Mouse (Mus musculus): ENCODE measurements around the gene Csf3. TPM values are rescaled to one million over a fixed set of nuclear protein-coding genes. Genes with fewer than 3 reads are reported as not detected.
A peak's percentile ranks its signal among the peaks of the same experiment; 100 is the strongest.

Gene Csf3
- polyA plus RNA-seq, 1 experiment = 0.22 TPM

- peaks cover 42% of the 10 kb centered on the region for H3K36me3 ChIP-seq (ENCODE audit: control insufficient read depth, insufficient read depth, low read length)
- DNase-seq = no peak
- H3K27me3 ChIP-seq (ENCODE audit: control insufficient read depth, insufficient read depth, low read length) = no peaks in the 10 kb centered on the region
Measured at GRCm38 (mm10) chr11:98695408-98695807, 5.7 kb upstream of the Csf3 start.

GRCm38 (mm10) chr11:98696454-98697216, 4.4 kb upstream of the Csf3 start:
- DNase-seq = no peak
- WGBS = 69% methylated on average over 14 of the region's 14 CpGs

More at GRCm38 (mm10) chr11:98695408-98695807, 5.7 kb upstream of the Csf3 start:
- H3K4me1 ChIP-seq (replicated peaks; ENCODE audit: control insufficient read depth, insufficient read depth, low read length) = peaks cover 13% of the 10 kb centered on the region
- H3K4me3 ChIP-seq (ENCODE audit: control insufficient read depth, insufficient read depth, low read length) = no peak overlapping the region
- WGBS = 92% methylated on average over 14 of the region's 14 CpGs
- no peak overlapping the region for H3K27ac ChIP-seq (ENCODE audit: control insufficient read depth, insufficient read depth, low read length)
- TF ChIP-seq CTCF (IDR thresholded peaks at IDR 0.05; ENCODE audit: borderline replicate concordance, control insufficient read depth, extremely low read depth, insufficient read depth, low read length, poor library complexity) = no peak
- no peak for TF ChIP-seq POLR2A (IDR thresholded peaks at IDR 0.05; ENCODE audit: control insufficient read depth, extremely low read depth, insufficient read depth, low read length, poor library complexity)

GRCm38 (mm10) chr11:98697225-98697624, 3.8 kb upstream of the Csf3 start:
- Histone ChIP-seq H3K27me3 (ENCODE audit: control insufficient read depth, insufficient read depth, low read length) (no peaks in the 10 kb centered on the region), H3K27ac (ENCODE audit: control insufficient read depth, insufficient read depth, low read length) (no peak overlapping the region), H3K36me3 (ENCODE audit: control insufficient read depth, insufficient read depth, low read length) (peaks cover 25% of the 10 kb centered on the region), H3K4me3 (ENCODE audit: control insufficient read depth, insufficient read depth, low read length) (no peak overlapping the region), H3K4me1 (replicated peaks; ENCODE audit: control insufficient read depth, insufficient read depth, low read length) (peaks cover 13% of the 10 kb centered on the region)
- DNase-seq = no peak
- 90% methylated on average over 12 of the region's 12 CpGs for WGBS
- TF ChIP-seq POLR2A (IDR thresholded peaks at IDR 0.05; ENCODE audit: control insufficient read depth, extremely low read depth, insufficient read depth, low read length, poor library complexity) (no peak), CTCF (IDR thresholded peaks at IDR 0.05; ENCODE audit: borderline replicate concordance, control insufficient read depth, extremely low read depth, insufficient read depth, low read length, poor library complexity) (no peak)

More at GRCm38 (mm10) chr11:98696454-98697216, 4.4 kb upstream of the Csf3 start:
- H3K4me3 ChIP-seq (ENCODE audit: control insufficient read depth, insufficient read depth, low read length) = no peak overlapping the region
- no peak overlapping the region for H3K27ac ChIP-seq (ENCODE audit: control insufficient read depth, insufficient read depth, low read length)
- peaks cover 30% of the 10 kb centered on the region for H3K36me3 ChIP-seq (ENCODE audit: control insufficient read depth, insufficient read depth, low read length)
- TF ChIP-seq POLR2A (IDR thresholded peaks at IDR 0.05; ENCODE audit: control insufficient read depth, extremely low read depth, insufficient read depth, low read length, poor library complexity) (no peak), CTCF (IDR thresholded peaks at IDR 0.05; ENCODE audit: borderline replicate concordance, control insufficient read depth, extremely low read depth, insufficient read depth, low read length, poor library complexity) (no peak)
- H3K27me3 ChIP-seq (ENCODE audit: control insufficient read depth, insufficient read depth, low read length) = no peaks in the 10 kb centered on the region
- H3K4me1 ChIP-seq (replicated peaks; ENCODE audit: control insufficient read depth, insufficient read depth, low read length) = peaks cover 13% of the 10 kb centered on the region

- no peak for TF ChIP-seq CTCF (IDR thresholded peaks at IDR 0.05; ENCODE audit: borderline replicate concordance, control insufficient read depth, extremely low read depth, insufficient read depth, low read length, poor library complexity)
- TF ChIP-seq POLR2A (IDR thresholded peaks at IDR 0.05; ENCODE audit: control insufficient read depth, extremely low read depth, insufficient read depth, low read length, poor library complexity) = no peak
- Histone ChIP-seq H3K4me1 (replicated peaks; ENCODE audit: control insufficient read depth, insufficient read depth, low read length) (no peaks in the 10 kb centered on the region), H3K36me3 (ENCODE audit: control insufficient read depth, insufficient read depth, low read length) (peaks cover 21% of the 10 kb centered on the region), H3K27me3 (ENCODE audit: control insufficient read depth, insufficient read depth, low read length) (no peaks in the 10 kb centered on the region), H3K27ac (ENCODE audit: control insufficient read depth, insufficient read depth, low read length) (no peak overlapping the region), H3K4me3 (ENCODE audit: control insufficient read depth, insufficient read depth, low read length) (no peak overlapping the region)
- WGBS = 92% methylated on average over 16 of the region's 16 CpGs
- DNase-seq = no peak
Measured at GRCm38 (mm10) chr11:98698849-98699640, 2.0 kb upstream of the Csf3 start.

DNA sequence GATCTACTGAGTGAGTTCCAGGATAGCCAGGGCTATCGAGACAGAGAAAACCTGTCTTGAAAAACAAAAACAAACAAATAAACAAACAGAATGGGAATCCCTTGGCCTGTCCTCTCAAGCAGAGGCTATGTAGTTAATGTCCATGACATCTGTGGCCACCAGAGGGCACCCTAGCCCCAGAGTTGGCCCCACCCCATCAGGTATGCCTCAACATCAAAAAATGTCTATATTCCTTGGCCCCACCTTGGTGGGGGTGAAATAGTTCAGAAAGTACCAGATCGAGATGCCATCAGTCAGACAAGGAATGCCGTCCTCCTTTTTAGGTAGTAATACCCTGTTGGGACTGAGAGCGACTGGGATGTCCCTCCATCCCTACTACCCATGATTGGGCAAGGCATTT, 1.2 kb upstream of the Csf3 start:
- peak; percentile 73 for DNase-seq
- WGBS = 39% methylated on average over 4 of the region's 4 CpGs
- TF ChIP-seq CTCF (IDR thresholded peaks at IDR 0.05; ENCODE audit: borderline replicate concordance, control insufficient read depth, extremely low read depth, insufficient read depth, low read length, poor library complexity) (peak; percentile 41; the same call in 1 of the 2 replicates), POLR2A (IDR thresholded peaks at IDR 0.05; ENCODE audit: control insufficient read depth, extremely low read depth, insufficient read depth, low read length, poor library complexity) (no peak)
- Histone ChIP-seq H3K27me3 (ENCODE audit: control insufficient read depth, insufficient read depth, low read length) (no peaks in the 10 kb centered on the region), H3K36me3 (ENCODE audit: control insufficient read depth, insufficient read depth, low read length) (peaks cover 13% of the 10 kb centered on the region), H3K4me3 (ENCODE audit: control insufficient read depth, insufficient read depth, low read length) (no peak overlapping the region), H3K4me1 (replicated peaks; ENCODE audit: control insufficient read depth, insufficient read depth, low read length) (no peaks in the 10 kb centered on the region), H3K27ac (ENCODE audit: control insufficient read depth, insufficient read depth, low read length) (no peak overlapping the region)

- WGBS = 75% methylated on average over 5 of the region's 5 CpGs
- H3K4me3 ChIP-seq (ENCODE audit: control insufficient read depth, insufficient read depth, low read length) = no peak overlapping the region
- peaks cover 11% of the 10 kb centered on the region; the same call in 1 of the 2 replicates for H3K36me3 ChIP-seq (ENCODE audit: control insufficient read depth, insufficient read depth, low read length)
- no peaks in the 10 kb centered on the region for H3K27me3 ChIP-seq (ENCODE audit: control insufficient read depth, insufficient read depth, low read length)
- TF ChIP-seq CTCF (IDR thresholded peaks at IDR 0.05; ENCODE audit: borderline replicate concordance, control insufficient read depth, extremely low read depth, insufficient read depth, low read length, poor library complexity) (no peak), POLR2A (IDR thresholded peaks at IDR 0.05; ENCODE audit: control insufficient read depth, extremely low read depth, insufficient read depth, low read length, poor library complexity) (no peak)
- DNase-seq = no peak
- no peaks in the 10 kb centered on the region for H3K4me1 ChIP-seq (replicated peaks; ENCODE audit: control insufficient read depth, insufficient read depth, low read length)
- H3K27ac ChIP-seq (ENCODE audit: control insufficient read depth, insufficient read depth, low read length) = no peak overlapping the region
Measured at GRCm38 (mm10) chr11:98702323-98702722, 1.3 kb downstream of the Csf3 start.
